Mouse (Mus musculus) C2C12 (cell line): Measurements from ENCODE around the gene Hmga2.

ENCODE experiments used
- CEBPB ChIP-seq: IDR thresholded peaks from one replicate; pipeline ENCODE4 v1.6.1; 2011; ENCODE audit warnings: low read depth, mild to moderate bottlenecking, control low read depth, moderate library complexity
- CTCF ChIP-seq: IDR thresholded peaks from one replicate; pipeline ENCODE4 v1.5.1; 2011; ENCODE audit not compliant: control insufficient read depth, insufficient read depth, insufficient read length
- MAX ChIP-seq: IDR thresholded peaks from one replicate; pipeline ENCODE4 v1.6.1; 2011; ENCODE audit warnings: mild to moderate bottlenecking, control low read depth
- MYOG ChIP-seq: IDR thresholded peaks from one replicate; pipeline ENCODE4 v1.6.1; 2011; ENCODE audit not compliant: control insufficient read depth, insufficient read length; ENCODE audit errors: extremely low read depth
- USF1 ChIP-seq: IDR thresholded peaks from one replicate; pipeline ENCODE4 v1.6.1; 2011; ENCODE audit warnings: low read depth, mild to moderate bottlenecking, control low read depth, moderate library complexity

GRCm38 (mm10) chr10:120369187-120369805 is 107.0 kb downstream of the Hmga2 start:
- TF ChIP-seq CEBPB (no peak), MYOG (no peak), USF1 (no peak), MAX (no peak), CTCF (no peak)
